Mouse (Mus musculus): ENCODE measurements around the gene D11Wsu47e. TPM values are rescaled to one million over a fixed set of nuclear protein-coding genes. Genes with fewer than 3 reads are reported as not detected.

D11Wsu47e gene
- polyA plus RNA-seq, 1 experiment from 2014 or later, result 19.7 TPM

GRCm38 (mm10) chr11:113684707-113685426 lies 655 bp downstream of the D11Wsu47e start:
- WGBS, result 38% methylated on average over 25 of the region's 25 CpGs
- H3K4me2 ChIP-seq, result peak overlapping the region; percentile 83
- peak overlapping the region; percentile 90 for H3K9ac ChIP-seq
- peak overlapping the region; percentile 99 for H3K4me3 ChIP-seq
- no peaks in the 10 kb centered on the region for H3K9me3 ChIP-seq
- peaks cover 19% of the 10 kb centered on the region for H3K36me3 ChIP-seq
- no peak for ATAC-seq (ENCODE audit: borderline replicate concordance, extremely low read depth, low FRiP score, low TSS enrichment)
- H3K4me1 ChIP-seq, result peaks cover 30% of the 10 kb centered on the region
- H3K27me3 ChIP-seq, result no peaks in the 10 kb centered on the region
- H3K27ac ChIP-seq, result peak overlapping the region; percentile 96

GRCm38 (mm10) chr11:113687031-113687430 lies 2.8 kb downstream of the D11Wsu47e start:
- Histone ChIP-seq H3K4me3 (no peak overlapping the region), H3K9ac (no peak overlapping the region), H3K4me1 (peaks cover 20% of the 10 kb centered on the region), H3K27me3 (no peaks in the 10 kb centered on the region), H3K4me2 (no peak overlapping the region), H3K36me3 (peaks cover 29% of the 10 kb centered on the region), H3K27ac (no peak overlapping the region), H3K9me3 (no peaks in the 10 kb centered on the region)
- WGBS, result 72% methylated on average over 2 of the region's 2 CpGs
- no peak for ATAC-seq (ENCODE audit: borderline replicate concordance, extremely low read depth, low FRiP score, low TSS enrichment)

DNA sequence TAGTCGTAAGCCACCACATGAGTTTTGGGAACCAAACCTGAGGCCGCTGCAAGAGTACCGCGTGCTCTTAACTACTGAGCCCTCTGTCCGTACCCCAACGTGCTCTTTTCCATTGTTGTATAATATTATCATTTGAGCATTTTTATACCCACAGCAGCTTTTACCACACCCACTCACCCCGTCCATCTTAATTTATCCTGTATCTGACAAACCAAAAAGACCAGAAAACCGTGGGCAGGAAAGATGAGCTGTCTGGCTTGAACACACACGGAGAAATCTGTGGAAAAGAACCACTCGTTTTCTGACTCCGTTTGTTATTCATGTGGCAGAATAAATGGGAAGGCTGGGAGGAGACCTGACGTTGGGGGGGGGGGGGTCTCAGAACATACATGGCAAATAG lies 6.3 kb downstream of the D11Wsu47e start:
- Histone ChIP-seq H3K27me3 (no peaks in the 10 kb centered on the region), H3K4me2 (no peak overlapping the region), H3K27ac (no peak overlapping the region), H3K9me3 (no peaks in the 10 kb centered on the region), H3K4me1 (0 out of 2 replicates have a peak, but pooled peaks cover 5% of the 10 kb centered on the region), H3K36me3 (peaks cover 64% of the 10 kb centered on the region), H3K9ac (no peak overlapping the region), H3K4me3 (no peak overlapping the region)
- ATAC-seq (ENCODE audit: borderline replicate concordance, extremely low read depth, low FRiP score, low TSS enrichment), result no peak
- WGBS, result 83% methylated on average over 12 of the region's 12 CpGs

DNA sequence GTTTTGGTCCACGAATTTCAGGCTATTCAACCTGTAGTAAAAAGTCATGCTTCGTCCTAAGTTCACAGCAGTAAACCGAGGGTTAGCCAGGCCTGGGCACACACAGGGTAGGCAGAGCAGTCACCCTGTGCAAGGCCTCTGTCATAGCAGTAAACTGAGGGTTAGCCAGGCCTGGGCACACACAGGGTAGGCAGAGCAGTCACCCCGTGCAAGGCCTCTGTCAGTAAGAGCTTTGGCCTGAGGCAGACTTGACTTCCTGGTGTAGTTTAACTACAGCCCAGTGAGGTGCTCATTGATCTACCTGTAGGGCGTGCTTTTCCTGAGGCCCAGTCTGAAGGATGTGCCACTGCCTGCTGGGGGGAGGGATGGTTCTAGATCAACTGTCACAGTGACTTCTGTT lies 7.1 kb downstream of the D11Wsu47e start:
- Histone ChIP-seq H3K9ac (no peak overlapping the region), H3K4me2 (no peak overlapping the region), H3K4me3 (no peak overlapping the region), H3K4me1 (0 out of 2 replicates have a peak, but pooled peaks cover 5% of the 10 kb centered on the region), H3K36me3 (peaks cover 68% of the 10 kb centered on the region), H3K27ac (no peak overlapping the region), H3K27me3 (no peaks in the 10 kb centered on the region), H3K9me3 (no peaks in the 10 kb centered on the region)
- ATAC-seq (ENCODE audit: borderline replicate concordance, extremely low read depth, low FRiP score, low TSS enrichment), result no peak
- WGBS, result 86% methylated on average over 5 of the region's 5 CpGs

DNA sequence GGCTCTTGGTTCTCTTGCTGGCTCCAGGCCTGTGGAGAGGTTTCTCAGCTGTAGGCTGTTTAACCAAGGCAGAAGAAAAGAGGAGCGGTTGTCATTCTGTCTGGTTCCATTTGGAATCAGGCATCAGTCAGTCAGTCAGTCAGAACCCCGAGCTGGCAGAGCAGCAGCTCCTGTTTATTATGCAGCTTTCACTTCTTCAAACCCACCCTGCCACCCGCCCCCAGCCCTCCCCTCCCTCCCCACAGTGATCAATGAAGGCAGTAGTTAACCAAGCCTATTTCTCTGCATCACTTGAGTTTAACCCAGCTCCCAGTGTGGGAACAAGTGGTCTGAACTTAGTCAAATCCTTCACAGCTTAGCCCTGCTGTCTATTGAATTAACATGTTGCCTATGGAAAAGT lies 7.6 kb downstream of the D11Wsu47e start:
- Histone ChIP-seq H3K36me3 (peaks cover 68% of the 10 kb centered on the region), H3K4me3 (no peak overlapping the region), H3K9ac (no peak overlapping the region), H3K4me1 (0 out of 2 replicates have a peak, but pooled peaks cover 2% of the 10 kb centered on the region), H3K4me2 (no peak overlapping the region), H3K27ac (no peak overlapping the region), H3K9me3 (no peaks in the 10 kb centered on the region), H3K27me3 (no peaks in the 10 kb centered on the region)
- 78% methylated on average over 3 of the region's 3 CpGs for WGBS
- ATAC-seq (ENCODE audit: borderline replicate concordance, extremely low read depth, low FRiP score, low TSS enrichment), result no peak

DNA sequence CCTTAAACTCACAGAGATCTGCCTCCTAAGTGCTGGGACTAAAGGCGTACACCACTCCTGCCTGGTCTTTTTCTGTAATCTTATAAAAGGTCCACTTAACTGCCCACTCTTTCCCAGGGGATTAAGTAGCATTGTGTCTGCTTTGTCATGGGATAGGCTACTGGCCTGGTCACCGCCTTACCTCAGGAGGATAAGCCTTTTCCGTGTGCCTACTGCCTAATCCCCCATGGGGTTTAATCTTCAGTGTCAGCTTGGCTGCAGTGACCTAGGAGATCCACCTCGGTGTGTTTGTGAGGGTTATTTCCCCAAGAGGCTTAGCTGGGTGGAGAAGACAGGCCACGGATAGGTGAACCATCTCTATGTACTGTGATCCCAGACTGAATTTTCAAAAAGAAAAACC lies 13.4 kb downstream of the D11Wsu47e start:
- H3K9me3 ChIP-seq, result no peaks in the 10 kb centered on the region
- H3K27ac ChIP-seq, result no peak overlapping the region
- H3K4me1 ChIP-seq, result no peaks in the 10 kb centered on the region
- ATAC-seq (ENCODE audit: borderline replicate concordance, extremely low read depth, low FRiP score, low TSS enrichment), result no peak
- H3K4me3 ChIP-seq, result no peak overlapping the region
- no peaks in the 10 kb centered on the region for H3K27me3 ChIP-seq
- H3K9ac ChIP-seq, result no peak overlapping the region
- H3K36me3 ChIP-seq, result peaks cover 33% of the 10 kb centered on the region
- no peak overlapping the region for H3K4me2 ChIP-seq
- WGBS, result 73% methylated on average over 5 of the region's 5 CpGs

DNA sequence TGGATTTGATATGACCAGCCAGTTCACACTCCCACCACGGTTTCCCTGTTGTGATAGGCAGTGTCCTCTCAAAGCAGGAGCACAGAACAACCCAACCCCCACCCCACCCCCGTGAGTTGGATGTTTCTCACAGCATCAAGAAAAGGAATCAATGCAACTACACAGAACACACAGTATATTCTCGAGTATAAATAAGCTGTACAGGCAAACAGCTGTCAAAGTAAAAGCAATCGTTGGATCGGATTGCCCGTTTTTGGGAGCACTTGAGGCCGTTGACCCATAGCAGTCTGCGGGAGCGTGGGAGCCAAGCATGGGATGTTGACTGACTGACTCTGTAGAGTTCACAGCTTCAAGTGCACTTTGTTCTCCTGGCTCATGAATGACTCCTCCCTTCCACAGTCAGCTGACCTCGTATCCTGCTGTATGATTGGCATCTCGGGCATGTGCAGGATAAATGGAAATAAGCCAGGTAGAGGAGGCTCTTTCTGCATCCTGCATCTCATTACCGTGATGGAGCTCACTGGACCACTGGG lies 13.9 kb downstream of the D11Wsu47e start:
- peaks cover 28% of the 10 kb centered on the region for H3K36me3 ChIP-seq
- H3K4me1 ChIP-seq, result no peaks in the 10 kb centered on the region
- no peaks in the 10 kb centered on the region for H3K27me3 ChIP-seq
- no peak overlapping the region for H3K9ac ChIP-seq
- WGBS, result 54% methylated on average over 12 of the region's 12 CpGs
- H3K4me2 ChIP-seq, result no peak overlapping the region
- no peak for ATAC-seq (ENCODE audit: borderline replicate concordance, extremely low read depth, low FRiP score, low TSS enrichment)
- H3K4me3 ChIP-seq, result no peak overlapping the region
- H3K27ac ChIP-seq, result no peak overlapping the region
- H3K9me3 ChIP-seq, result no peaks in the 10 kb centered on the region

DNA sequence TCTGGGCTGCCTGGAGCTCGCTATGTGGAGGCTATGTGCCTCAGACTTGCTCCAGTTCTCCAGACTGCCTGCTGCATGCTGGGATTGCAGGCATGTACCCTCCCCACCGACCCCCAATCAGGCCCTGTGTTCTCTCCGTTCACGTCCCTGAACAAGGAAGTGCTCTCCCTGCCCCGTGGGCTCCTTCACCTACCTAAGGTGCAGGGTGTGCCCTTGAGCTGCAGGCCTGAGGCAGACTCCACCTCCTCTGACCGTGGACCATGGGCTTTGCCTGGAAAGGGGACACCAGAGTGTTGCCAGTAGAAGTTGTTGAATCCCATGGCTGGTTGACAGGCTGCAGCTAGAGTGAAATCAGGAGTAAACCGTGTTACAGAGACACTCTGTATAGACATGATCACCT lies 15.4 kb downstream of the D11Wsu47e start:
- Histone ChIP-seq H3K4me3 (no peak overlapping the region), H3K27ac (no peak overlapping the region), H3K9ac (no peak overlapping the region), H3K4me1 (peaks cover 4% of the 10 kb centered on the region; the same call in 1 of the 2 replicates), H3K4me2 (no peak overlapping the region), H3K27me3 (no peaks in the 10 kb centered on the region), H3K9me3 (no peaks in the 10 kb centered on the region), H3K36me3 (peaks cover 12% of the 10 kb centered on the region)
- WGBS, result 82% methylated on average over 7 of the region's 7 CpGs
- no peak for ATAC-seq (ENCODE audit: borderline replicate concordance, extremely low read depth, low FRiP score, low TSS enrichment)

DNA sequence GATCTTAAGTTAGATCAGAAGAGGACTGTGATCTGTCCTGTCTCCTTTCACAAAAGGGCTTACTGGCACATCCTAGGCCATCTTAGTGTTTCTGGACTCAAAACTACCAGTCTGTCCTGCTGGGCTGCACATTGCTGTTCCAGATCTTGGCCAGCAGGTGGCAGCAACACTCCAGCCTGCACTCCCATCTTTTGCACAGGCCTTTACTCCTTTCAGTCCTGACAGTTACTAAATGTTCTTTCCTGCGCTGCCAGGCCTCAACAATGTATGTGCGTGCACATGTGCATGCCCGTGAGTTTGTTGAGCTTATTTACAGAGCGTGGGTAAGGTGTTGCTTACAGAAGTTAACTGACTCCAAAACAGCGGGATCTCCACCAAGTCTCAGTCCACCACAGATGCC lies 19.5 kb downstream of the D11Wsu47e start:
- Histone ChIP-seq H3K4me3 (no peak overlapping the region), H3K36me3 (no peaks in the 10 kb centered on the region), H3K9me3 (no peaks in the 10 kb centered on the region), H3K27ac (no peak overlapping the region), H3K9ac (no peak overlapping the region), H3K27me3 (no peaks in the 10 kb centered on the region), H3K4me1 (peaks cover 4% of the 10 kb centered on the region; the same call in 1 of the 2 replicates), H3K4me2 (no peak overlapping the region)
- ATAC-seq (ENCODE audit: borderline replicate concordance, extremely low read depth, low FRiP score, low TSS enrichment), result no peak
- 30% methylated on average over 5 of the region's 5 CpGs for WGBS

DNA sequence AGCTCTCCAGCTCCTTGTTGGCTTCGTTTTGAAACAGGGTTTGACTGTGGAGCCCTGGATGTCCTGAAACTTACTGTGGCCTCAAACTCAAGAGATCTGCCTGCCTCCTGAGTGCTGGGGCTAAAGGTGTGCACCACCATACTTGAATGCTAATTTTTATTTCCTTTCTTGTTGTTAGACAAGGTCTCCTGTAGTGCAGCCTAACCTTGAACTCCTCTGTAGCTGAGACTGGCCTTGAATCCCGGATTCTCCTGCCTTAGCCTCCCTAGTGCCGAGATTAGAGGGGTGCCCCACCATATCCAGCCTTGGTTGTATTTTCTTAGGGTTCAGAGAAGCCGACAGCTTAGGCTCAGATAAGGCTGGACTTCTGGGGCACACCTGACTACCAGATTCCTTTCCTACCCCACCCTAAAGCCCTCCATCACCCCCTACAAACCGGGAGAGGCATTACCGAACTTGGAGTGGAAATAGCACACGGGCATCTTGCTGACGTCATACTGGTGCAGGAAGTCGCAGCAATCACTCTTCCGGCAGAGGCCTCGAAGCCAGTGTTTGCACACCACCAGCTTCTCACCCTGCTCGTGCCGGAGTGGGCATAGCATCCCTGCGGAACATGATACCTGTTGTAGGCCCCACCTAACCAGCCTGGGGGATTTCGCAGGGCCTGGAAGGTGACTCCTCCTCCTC lies 21.9 kb downstream of the D11Wsu47e start:
- no peak overlapping the region for H3K9ac ChIP-seq
- H3K27ac ChIP-seq, result no peak overlapping the region
- no peak overlapping the region for H3K4me3 ChIP-seq
- no peak overlapping the region for H3K4me2 ChIP-seq
- H3K27me3 ChIP-seq, result no peaks in the 10 kb centered on the region
- H3K36me3 ChIP-seq, result no peaks in the 10 kb centered on the region
- H3K4me1 ChIP-seq, result peaks cover 25% of the 10 kb centered on the region
- no peak for ATAC-seq (ENCODE audit: borderline replicate concordance, extremely low read depth, low FRiP score, low TSS enrichment)
- 60% methylated on average over 15 of the region's 15 CpGs for WGBS
- H3K9me3 ChIP-seq, result no peaks in the 10 kb centered on the region

- H3K27me3 ChIP-seq, result no peaks in the 10 kb centered on the region
- no peak overlapping the region for H3K4me3 ChIP-seq
- H3K4me1 ChIP-seq, result peaks cover 26% of the 10 kb centered on the region
- 55% methylated on average over 19 of the region's 19 CpGs for WGBS
- H3K27ac ChIP-seq, result no peak overlapping the region
- H3K9ac ChIP-seq, result no peak overlapping the region
- H3K4me2 ChIP-seq, result no peak overlapping the region
- no peaks in the 10 kb centered on the region for H3K9me3 ChIP-seq
- ATAC-seq (ENCODE audit: borderline replicate concordance, extremely low read depth, low FRiP score, low TSS enrichment), result no peak
- H3K36me3 ChIP-seq, result no peaks in the 10 kb centered on the region
Measured at GRCm38 (mm10) chr11:113708629-113709213, 24.5 kb downstream of the D11Wsu47e start.

- H3K9ac ChIP-seq, result no peak overlapping the region
- no peak for ATAC-seq (ENCODE audit: borderline replicate concordance, extremely low read depth, low FRiP score, low TSS enrichment)
- no peak overlapping the region for H3K27ac ChIP-seq
- 35% methylated on average over 15 of the region's 15 CpGs for WGBS
- no peak overlapping the region for H3K4me2 ChIP-seq
- H3K4me3 ChIP-seq, result no peak overlapping the region
- peaks cover 22% of the 10 kb centered on the region for H3K4me1 ChIP-seq
- H3K9me3 ChIP-seq, result no peaks in the 10 kb centered on the region
- no peaks in the 10 kb centered on the region for H3K36me3 ChIP-seq
- no peaks in the 10 kb centered on the region for H3K27me3 ChIP-seq
Measured at GRCm38 (mm10) chr11:113709272-113709671, 25.1 kb downstream of the D11Wsu47e start.
